Mouse (Mus musculus): Measurements from ENCODE around the gene Tex2.
A peak's percentile ranks its signal among the peaks of the same experiment; 100 is the strongest.
"Not testable (repeated sequence)": the region's sequence is repeated elsewhere in the genome, so short reads cannot be mapped to it uniquely, and the experiment has no call there.

Tex2 gene

GRCm38 (mm10) chr11:106618768-106619167, 5.5 kb upstream of the Tex2 start:
- not testable (repeated sequence) for DNase-seq (ENCODE audit: low read depth, low spot score)

- no peak for DNase-seq (ENCODE audit: low read depth, low spot score)
Observed at GRCm38 (mm10) chr11:106617821-106618580, 4.8 kb upstream of the Tex2 start.

GRCm38 (mm10) chr11:106615561-106615960, 2.3 kb upstream of the Tex2 start:
- no peak for DNase-seq (ENCODE audit: low read depth, low spot score)

GRCm38 (mm10) chr11:106614339-106614645, 1.1 kb upstream of the Tex2 start:
- no peak for DNase-seq (ENCODE audit: low read depth, low spot score)

GRCm38 (mm10) chr11:106613638-106614338, 565 bp upstream of the Tex2 start:
- peak; percentile 74 for DNase-seq (ENCODE audit: low read depth, low spot score)

- peak; percentile 70 for DNase-seq (ENCODE audit: low read depth, low spot score)
Observed at GRCm38 (mm10) chr11:106612209-106612960, 838 bp downstream of the Tex2 start.

GRCm38 (mm10) chr11:106609731-106610130, 3.5 kb downstream of the Tex2 start:
- no peak for DNase-seq (ENCODE audit: low read depth, low spot score)

GRCm38 (mm10) chr11:106607316-106607715, 5.9 kb downstream of the Tex2 start:
- DNase-seq (ENCODE audit: low read depth, low spot score) = peak; percentile 69

GRCm38 (mm10) chr11:106606042-106606441, 7.2 kb downstream of the Tex2 start:
- peak; percentile 59 for DNase-seq (ENCODE audit: low read depth, low spot score)

GRCm38 (mm10) chr11:106603230-106603629, 10.0 kb downstream of the Tex2 start:
- no peak for DNase-seq (ENCODE audit: low read depth, low spot score)

- DNase-seq (ENCODE audit: low read depth, low spot score) = no peak
Observed at GRCm38 (mm10) chr11:106600124-106600523, 13.1 kb downstream of the Tex2 start.

GRCm38 (mm10) chr11:106599345-106599744, 13.9 kb downstream of the Tex2 start:
- no peak for DNase-seq (ENCODE audit: low read depth, low spot score)

- no peak for DNase-seq (ENCODE audit: low read depth, low spot score)
Observed at GRCm38 (mm10) chr11:106598339-106598738, 14.9 kb downstream of the Tex2 start.

GRCm38 (mm10) chr11:106597737-106598330, 15.4 kb downstream of the Tex2 start:
- DNase-seq (ENCODE audit: low read depth, low spot score) = no peak

- DNase-seq (ENCODE audit: low read depth, low spot score) = no peak
Observed at GRCm38 (mm10) chr11:106591183-106591582, 22.0 kb downstream of the Tex2 start.

GRCm38 (mm10) chr11:106590143-106590542, 23.1 kb downstream of the Tex2 start:
- DNase-seq (ENCODE audit: low read depth, low spot score) = no peak

- no peak for DNase-seq (ENCODE audit: low read depth, low spot score)
Observed at GRCm38 (mm10) chr11:106588781-106589180, 24.4 kb downstream of the Tex2 start.

- DNase-seq (ENCODE audit: low read depth, low spot score) = no peak
Observed at GRCm38 (mm10) chr11:106587786-106588519, 25.3 kb downstream of the Tex2 start.

- DNase-seq (ENCODE audit: low read depth, low spot score) = no peak
Observed at GRCm38 (mm10) chr11:106583801-106584200, 29.4 kb downstream of the Tex2 start.

GRCm38 (mm10) chr11:106581357-106581756, 31.9 kb downstream of the Tex2 start:
- DNase-seq (ENCODE audit: low read depth, low spot score) = no peak

GRCm38 (mm10) chr11:106580468-106580867, 32.8 kb downstream of the Tex2 start:
- DNase-seq (ENCODE audit: low read depth, low spot score) = no peak

All from ZHBTc4 (cell line).